Mouse (Mus musculus) MEL (cell line): ENCODE measurements at regions not wholly inside any gene's neighbourhood (a gene's known extent, or its start where the extent isn't known, plus 50 kb on each side); places are given as distances from the start of the nearest gene placed in this dataset.

ENCODE experiments used
- DNase-seq: peaks from one replicate; pipeline ENCODE4 v3.0.0; 2011; ENCODE audit warnings: low read depth, low spot score
- H3K27ac ChIP-seq: 2 replicates; pipeline ENCODE4 v1.5.1; 2012; ENCODE audit warnings: low read depth, mild to moderate bottlenecking, control low read depth, low read length, moderate library complexity; ENCODE audit not compliant: control insufficient read depth
- H3K27me3 ChIP-seq, 2 experiments: fragments of 150-350 bp in 1 of 2; sonication (generic) in 1 of 2; 2 replicates each; pipeline ENCODE4 v1.6.1; 2012; ENCODE audit warnings: low read length in 2 of 2, mild to moderate bottlenecking in 2 of 2, improper control_type of control experiment in 1 of 2, moderate library complexity in 1 of 2; ENCODE audit not compliant: insufficient read depth in 2 of 2, control insufficient read depth in 1 of 2
- H3K36me3 ChIP-seq, 2 experiments: 2 replicates each; pipeline ENCODE4 v1.6.1; 2012 to 2014; ENCODE audit warnings: low read length in 2 of 2, improper control_type of control experiment in 1 of 2, inconsistent platforms in 1 of 2, mild to moderate bottlenecking in 1 of 2; ENCODE audit not compliant: insufficient read depth in 2 of 2, control insufficient read depth in 1 of 2
- H3K4me1 ChIP-seq, 2 experiments: fragments of 150-350 bp in 1 of 2; sonication (generic) in 1 of 2; 2 replicates each; pipeline ENCODE4 v1.6.1; 2012; ENCODE audit warnings: low read length in 2 of 2, improper control_type of control experiment in 1 of 2, mild to moderate bottlenecking in 1 of 2; ENCODE audit not compliant: insufficient read depth in 2 of 2, control insufficient read depth in 1 of 2
- H3K4me3 ChIP-seq, 2 experiments: fragments of 150-350 bp in 1 of 2; sonication (generic) in 1 of 2; 2 replicates each; pipeline ENCODE4 v1.5.1; 2012; ENCODE audit warnings: low read depth in 2 of 2, low read length in 2 of 2, mild to moderate bottlenecking in 2 of 2, moderate library complexity in 2 of 2, control low read depth in 1 of 2, improper control_type of control experiment in 1 of 2; ENCODE audit not compliant: control insufficient read depth in 1 of 2, insufficient read depth in 1 of 2
- H3K79me2 ChIP-seq: 2 replicates; pipeline ENCODE4 v1.6.1; 2012; ENCODE audit warnings: mild to moderate bottlenecking, low read length, moderate library complexity; ENCODE audit not compliant: control insufficient read depth, poor library complexity, insufficient read depth
- H3K9ac ChIP-seq: 2 replicates; pipeline ENCODE4 v1.6.1; 2012; ENCODE audit warnings: low read depth, mild to moderate bottlenecking, control low read depth, low read length, moderate library complexity; ENCODE audit not compliant: control insufficient read depth, poor library complexity, severe bottlenecking
- H3K9me3 ChIP-seq: fragments of 150-350 bp; sonication (generic); replicated peaks from 2 replicates; pipeline ENCODE4 v1.6.1; 2012; ENCODE audit warnings: mild to moderate bottlenecking, low read length, improper control_type of control experiment, moderate library complexity; ENCODE audit not compliant: insufficient read depth
- CHD1 ChIP-seq: IDR thresholded peaks from 2 replicates; pipeline ENCODE4 v1.6.1; 2012; ENCODE audit warnings: low read depth, mild to moderate bottlenecking, inconsistent platforms, low read length, improper control_type of control experiment
- E2F4 ChIP-seq: IDR thresholded peaks from 2 replicates; pipeline ENCODE4 v1.6.1; 2011; ENCODE audit warnings: low read depth, low read length, improper control_type of control experiment, borderline replicate concordance
- ELF1 ChIP-seq: IDR thresholded peaks from 2 replicates; pipeline ENCODE4 v1.6.1; 2014; ENCODE audit warnings: low read depth, mild to moderate bottlenecking, inconsistent platforms, low read length, improper control_type of control experiment, moderate library complexity
- EP300 ChIP-seq, 2 experiments: IDR thresholded peaks; 2 replicates each; pipeline ENCODE4 v1.6.1; 2011; ENCODE audit warnings: improper control_type of control experiment in 2 of 2, low read length in 2 of 2, low read depth in 1 of 2, mild to moderate bottlenecking in 1 of 2
- GABPA ChIP-seq: IDR thresholded peaks from 2 replicates; pipeline ENCODE4 v1.6.1; 2012; ENCODE audit warnings: low read depth, mild to moderate bottlenecking, inconsistent platforms, low read length, improper control_type of control experiment, moderate library complexity
- GATA1 ChIP-seq: IDR thresholded peaks from 2 replicates; pipeline ENCODE4 v1.6.1; 2011; ENCODE audit warnings: low read depth, low read length, improper control_type of control experiment
- HCFC1 ChIP-seq: IDR thresholded peaks from 2 replicates; pipeline ENCODE4 v1.6.1; 2012; ENCODE audit warnings: low read depth, mild to moderate bottlenecking, inconsistent platforms, low read length, improper control_type of control experiment, moderate library complexity
- MAFK ChIP-seq: IDR thresholded peaks from 2 replicates; pipeline ENCODE4 v1.6.1; 2011; ENCODE audit warnings: low read depth, mild to moderate bottlenecking, low read length, improper control_type of control experiment, borderline replicate concordance
- MEF2A ChIP-seq: IDR thresholded peaks from 2 replicates; pipeline ENCODE4 v1.6.1; 2014; ENCODE audit warnings: low read depth, mild to moderate bottlenecking, inconsistent platforms, low read length, improper control_type of control experiment; ENCODE audit not compliant: poor library complexity, insufficient replicate concordance, severe bottlenecking; ENCODE audit errors: extremely low read depth
- MYB ChIP-seq: IDR thresholded peaks from 2 replicates; pipeline ENCODE4 v1.6.1; 2011; ENCODE audit warnings: mild to moderate bottlenecking, low read depth, low read length, improper control_type of control experiment
- MYC ChIP-seq: IDR thresholded peaks from 2 replicates; pipeline ENCODE4 v1.6.1; 2011; ENCODE audit warnings: low read depth, mild to moderate bottlenecking, low read length, improper control_type of control experiment, moderate library complexity
- NRF1 ChIP-seq: IDR thresholded peaks from 2 replicates; pipeline ENCODE4 v1.6.1; 2014; ENCODE audit warnings: low read depth, mild to moderate bottlenecking, inconsistent platforms, low read length, improper control_type of control experiment, moderate library complexity; ENCODE audit not compliant: poor library complexity, insufficient read depth, severe bottlenecking
- POLR2A ChIP-seq, 2 experiments: IDR thresholded peaks; 2 replicates each; pipeline ENCODE4 v1.6.1; 2011 to 2012; ENCODE audit warnings: low read length in 2 of 2, mild to moderate bottlenecking in 2 of 2, control low read depth in 1 of 2, improper control_type of control experiment in 1 of 2, low read depth in 1 of 2, moderate library complexity in 1 of 2; ENCODE audit not compliant: control insufficient read depth in 1 of 2, insufficient read depth in 1 of 2, poor library complexity in 1 of 2
- POLR2AphosphoS2 ChIP-seq: IDR thresholded peaks from 2 replicates; pipeline ENCODE4 v1.6.1; 2011; ENCODE audit warnings: low read length, improper control_type of control experiment
- RCOR1 ChIP-seq: IDR thresholded peaks from 2 replicates; pipeline ENCODE4 v1.6.1; 2012; ENCODE audit warnings: low read depth, mild to moderate bottlenecking, inconsistent platforms, low read length, improper control_type of control experiment
- SIN3A ChIP-seq: IDR thresholded peaks from 2 replicates; pipeline ENCODE4 v1.6.1; 2012; ENCODE audit warnings: low read length, improper control_type of control experiment, inconsistent platforms
- SMC3 ChIP-seq: IDR thresholded peaks from 2 replicates; pipeline ENCODE4 v1.6.1; 2011; ENCODE audit warnings: low read depth, low read length, improper control_type of control experiment
- TAL1 ChIP-seq: IDR thresholded peaks from 2 replicates; pipeline ENCODE4 v1.6.1; 2012; ENCODE audit warnings: mild to moderate bottlenecking, inconsistent platforms, low read length, moderate library complexity, mixed read lengths
- UBTF ChIP-seq: IDR thresholded peaks from 2 replicates; pipeline ENCODE4 v1.6.1; 2012; ENCODE audit warnings: low read depth, mild to moderate bottlenecking, inconsistent platforms, low read length, improper control_type of control experiment, moderate library complexity, borderline replicate concordance; ENCODE audit not compliant: insufficient read depth
- USF1 ChIP-seq: IDR thresholded peaks from 2 replicates; pipeline ENCODE4 v1.6.1; 2014; ENCODE audit warnings: low read depth, mild to moderate bottlenecking, inconsistent platforms, low read length, improper control_type of control experiment, moderate library complexity
- ZC3H11A ChIP-seq: IDR thresholded peaks from 2 replicates; pipeline ENCODE4 v1.6.1; 2012; ENCODE audit warnings: low read depth, mild to moderate bottlenecking, inconsistent platforms, low read length, improper control_type of control experiment

DNA sequence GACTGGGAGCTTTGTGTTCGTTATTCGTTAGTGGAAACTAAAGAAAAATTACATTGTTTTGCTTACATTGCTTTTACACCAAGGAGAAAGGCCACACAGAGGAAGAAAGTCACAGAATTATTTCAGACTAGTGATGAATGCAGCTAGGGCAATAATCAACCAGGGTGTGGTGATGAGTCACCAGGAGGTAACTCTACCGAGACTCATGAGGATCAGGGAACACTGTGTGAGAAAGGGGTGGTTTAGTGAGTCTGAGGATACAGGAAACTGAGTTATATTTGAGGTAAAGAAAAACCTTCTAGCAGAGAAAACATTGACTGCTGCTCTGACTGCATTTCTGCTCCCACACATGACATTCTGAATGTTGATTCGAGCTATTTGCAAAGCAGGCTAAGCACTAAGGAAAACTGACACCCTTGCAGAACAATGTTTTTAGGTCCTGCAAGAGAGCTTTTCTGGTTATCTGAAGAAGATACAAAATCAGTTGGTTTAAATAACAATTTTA, 87.1 kb upstream of the Ldb2 start:
- Histone ChIP-seq H3K4me3 (no peak overlapping the region), H3K79me2 (no peaks in the 10 kb centered on the region), H3K9ac (no peak overlapping the region), H3K27me3 (no peaks in the 10 kb centered on the region), H3K4me1 (no peaks in the 10 kb centered on the region), H3K36me3 (no peaks in the 10 kb centered on the region), H3K27ac (no peak overlapping the region), H3K9me3 (no peaks in the 10 kb centered on the region)
- TF ChIP-seq E2F4: no peak
- no peak for TF ChIP-seq MEF2A
- no peak for TF ChIP-seq SMC3
- TF ChIP-seq EP300 (IDR thresholded peaks at IDR 0.05; ENCODE audit: low read depth in 1 of 2, low read length in 2 of 2): no peak
- TF ChIP-seq HCFC1: no peak
- no peak for TF ChIP-seq SIN3A
- no peak for TF ChIP-seq GABPA
- TF ChIP-seq USF1: no peak
- no peak for TF ChIP-seq RCOR1
- TF ChIP-seq ELF1: no peak
- TF ChIP-seq GATA1: no peak
- no peak for TF ChIP-seq NRF1
- no peak for TF ChIP-seq MAFK
- TF ChIP-seq POLR2AphosphoS2: no peak
- no peak for TF ChIP-seq CHD1
- TF ChIP-seq UBTF: no peak
- no peak for TF ChIP-seq TAL1
- TF ChIP-seq ZC3H11A: no peak
- no peak for TF ChIP-seq MYB
- TF ChIP-seq POLR2A (IDR thresholded peaks at IDR 0.05; ENCODE audit: control insufficient read depth in 1 of 2, insufficient read depth in 1 of 2, low read depth in 1 of 2, low read length in 2 of 2, poor library complexity in 1 of 2): no peak
- DNase-seq: no peak

DNA sequence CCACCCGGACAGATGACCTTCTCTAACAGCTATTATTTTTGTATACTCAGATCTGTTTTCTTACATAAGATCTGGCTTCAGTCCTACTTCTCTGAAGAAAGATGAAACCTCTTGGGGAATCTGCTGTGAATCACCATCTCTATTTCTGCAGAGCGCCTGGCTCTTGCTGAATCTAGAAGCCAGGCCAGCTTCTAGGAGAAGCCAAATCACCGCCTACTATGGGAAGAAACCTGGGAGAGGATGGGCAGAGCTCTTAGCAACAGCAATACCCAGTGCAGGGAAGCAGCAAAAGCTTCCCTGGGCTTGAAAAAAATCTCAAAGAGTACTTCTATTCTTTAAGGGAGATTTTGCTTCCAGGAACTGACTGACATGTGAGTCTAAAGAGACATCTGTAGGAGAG, 77.5 kb upstream of the Ldb2 start:
- Histone ChIP-seq H3K9me3 (no peaks in the 10 kb centered on the region), H3K9ac (no peak overlapping the region), H3K4me1 (no peaks in the 10 kb centered on the region), H3K27ac (no peak overlapping the region), H3K4me3 (no peak overlapping the region), H3K36me3 (no peaks in the 10 kb centered on the region)
- DNase-seq: no peak
- TF ChIP-seq MYC: no peak
- TF ChIP-seq, all 39 proteins: peak for 0
- Histone ChIP-seq H3K79me2 (no peaks in the 10 kb centered on the region), H3K27me3 (no peaks in the 10 kb centered on the region)
